In genomic region chr5:121833159-121833558, GRCm38 (mm10) we compare ENCODE assay signal across 9 mouse cellular contexts. TPM values are rescaled to one million over a fixed set of nuclear protein-coding genes. Genes with fewer than 3 reads are reported as not detected.
DNase-seq lines count a peak whose midpoint lies in the region; ATAC-seq and TF ChIP-seq lines count a peak whose summit lies in the region.
"Had no signal": no experiment of that assay in that cellular context is flagged by ENCODE, and none has a peak within 500 bp of the region (broad histone marks: within the 10 kb centered on the region; RNA-seq: fewer than 3 reads in every experiment).

No protein-coding gene starts in this region.

- H3K36me3 ChIP-seq in hindbrain, embryonic 10.5 days, result no peaks in the 10 kb centered on the region
- H3K36me3 ChIP-seq in hindbrain, embryonic 11.5 days (ENCODE audit: control insufficient read depth, insufficient read depth, low read length), result no peaks in the 10 kb centered on the region
- H3K36me3 ChIP-seq in spleen, adult 2 months (ENCODE audit: control insufficient read depth, insufficient read depth, low read length), result peaks cover 12% of the 10 kb centered on the region
- peaks cover 1% of the 10 kb centered on the region; the same call in 1 of the 2 replicates for H3K36me3 ChIP-seq in intestine, embryonic 16.5 days (ENCODE audit: control insufficient read depth, insufficient read depth, low read length)
- no peaks in the 10 kb centered on the region for H3K36me3 ChIP-seq in stomach, embryonic 16.5 days (ENCODE audit: control insufficient read depth, insufficient read depth, low read length)

- DNase-seq in hindbrain, embryonic 10.5 days (ENCODE audit: low spot score), result no peak
- no peak for DNase-seq in hindbrain, embryonic 11.5 days (ENCODE audit: low spot score)
- DNase-seq in spleen, adult 2 months (ENCODE audit: low read depth in 1 of 2, low spot score in 2 of 2), result no peak
- no peak for DNase-seq in spleen, postnatal 10 days (ENCODE audit: low spot score in 2 of 2)
- no peak for DNase-seq in left cerebral cortex, postnatal 36 days (ENCODE audit: low spot score in 2 of 2)
- DNase-seq in ovary, postnatal 10 days (ENCODE audit: low spot score), result no peak

- H3K4me1 ChIP-seq in hindbrain, embryonic 10.5 days (replicated peaks), result peaks cover 74% of the 10 kb centered on the region
- peaks cover 18% of the 10 kb centered on the region for H3K4me1 ChIP-seq in hindbrain, embryonic 11.5 days (replicated peaks; ENCODE audit: control insufficient read depth, insufficient read depth, low read length)
- H3K4me1 ChIP-seq in spleen, adult 2 months (ENCODE audit: control insufficient read depth, insufficient read depth, insufficient read length), result peaks cover 30% of the 10 kb centered on the region; the same call in 1 of the 2 replicates
- peaks cover 56% of the 10 kb centered on the region for H3K4me1 ChIP-seq in intestine, embryonic 16.5 days (ENCODE audit: control insufficient read depth, insufficient read depth, low read length)
- H3K4me1 ChIP-seq in stomach, embryonic 16.5 days (ENCODE audit: control insufficient read depth, insufficient read depth, low read length), result peaks cover 56% of the 10 kb centered on the region

- H3K27me3 ChIP-seq in hindbrain, embryonic 10.5 days (ENCODE audit: insufficient read depth, poor library complexity, severe bottlenecking), result peaks cover 85% of the 10 kb centered on the region
- peaks cover 24% of the 10 kb centered on the region for H3K27me3 ChIP-seq in hindbrain, embryonic 11.5 days (ENCODE audit: control insufficient read depth, insufficient read depth, low read length)
- H3K27me3 ChIP-seq in spleen, adult 2 months (ENCODE audit: control insufficient read depth, insufficient read depth, low read length), result no peaks in the 10 kb centered on the region
- no peaks in the 10 kb centered on the region for H3K27me3 ChIP-seq in intestine, embryonic 16.5 days (replicated peaks; ENCODE audit: control insufficient read depth, insufficient read depth, low read length)
- no peaks in the 10 kb centered on the region for H3K27me3 ChIP-seq in stomach, embryonic 16.5 days (ENCODE audit: control insufficient read depth, insufficient read depth, low read length)

- no peak for TF ChIP-seq POLR2A in spleen, adult 2 months (IDR thresholded peaks at IDR 0.05; ENCODE audit: low read depth, low read length)

- peak overlapping the region; percentile 54; the same call in 1 of the 2 replicates for H3K27ac ChIP-seq in hindbrain, embryonic 10.5 days
- H3K27ac ChIP-seq in hindbrain, embryonic 11.5 days (ENCODE audit: low read depth, low read length), result no peak overlapping the region
- peak overlapping the region; percentile 77 for H3K27ac ChIP-seq in spleen, adult 2 months (ENCODE audit: insufficient read depth, low read length)
- H3K27ac ChIP-seq in intestine, embryonic 16.5 days (ENCODE audit: low read length), result no peak overlapping the region; the same call in 1 of the 2 replicates
- H3K27ac ChIP-seq in stomach, embryonic 16.5 days (ENCODE audit: low read length), result peak overlapping the region; percentile 44; the same call in 1 of the 2 replicates
- H3K27ac ChIP-seq: embryonic facial prominence, embryonic 12.5 days had no signal

- H3K9me3 ChIP-seq in hindbrain, embryonic 10.5 days, result no peaks in the 10 kb centered on the region
- H3K9me3 ChIP-seq in hindbrain, embryonic 11.5 days (ENCODE audit: control insufficient read depth, low read length), result no peaks in the 10 kb centered on the region
- H3K9me3 ChIP-seq in intestine, embryonic 16.5 days (ENCODE audit: control insufficient read depth, low read length), result no peaks in the 10 kb centered on the region
- H3K9me3 ChIP-seq in stomach, embryonic 16.5 days (replicated peaks; ENCODE audit: control insufficient read depth, low read length), result no peaks in the 10 kb centered on the region
- H3K9me3 ChIP-seq: embryonic facial prominence, embryonic 12.5 days had no signal

- no peak overlapping the region for H3K4me2 ChIP-seq in hindbrain, embryonic 11.5 days (replicated peaks; ENCODE audit: low read depth, low read length)
- H3K4me2 ChIP-seq in intestine, embryonic 16.5 days (ENCODE audit: low read depth, low read length), result peak overlapping the region; percentile 22
- H3K4me2 ChIP-seq in stomach, embryonic 16.5 days (ENCODE audit: low read depth, low read length), result peak overlapping the region; percentile 83

- no peak for ATAC-seq in hindbrain, embryonic 11.5 days (ENCODE audit: low FRiP score)
- ATAC-seq in intestine, embryonic 16.5 days, result no peak
- no peak for ATAC-seq in stomach, embryonic 16.5 days (ENCODE audit: insufficient read depth, low FRiP score)

- 97% methylated on average over 2 of the region's 2 CpGs for WGBS in hindbrain, embryonic 10.5 days
- 96% methylated on average over 2 of the region's 2 CpGs for WGBS in hindbrain, embryonic 11.5 days
- WGBS in spleen, adult 2 months, result 17% methylated on average over 2 of the region's 2 CpGs
- 79% methylated on average over 2 of the region's 2 CpGs for WGBS in intestine, embryonic 16.5 days
- WGBS in stomach, embryonic 16.5 days, result 82% methylated on average over 2 of the region's 2 CpGs

- TF ChIP-seq CTCF in spleen, adult 2 months (IDR thresholded peaks at IDR 0.05; ENCODE audit: extremely low read depth, insufficient read depth, insufficient read length, insufficient replicate concordance), result no peak

- H3K4me3 ChIP-seq in hindbrain, embryonic 10.5 days, result peak overlapping the region; percentile 78; the same call in 1 of the 2 replicates
- H3K4me3 ChIP-seq in hindbrain, embryonic 11.5 days (ENCODE audit: low read depth, low read length), result no peak overlapping the region
- H3K4me3 ChIP-seq in spleen, adult 2 months (ENCODE audit: extremely low read depth, insufficient read depth, insufficient read length), result peak overlapping the region; percentile 56; the same call in 1 of the 2 replicates
- H3K4me3 ChIP-seq in intestine, embryonic 16.5 days (ENCODE audit: low read length), result peak overlapping the region; percentile 9; the same call in 1 of the 2 replicates
- H3K4me3 ChIP-seq in stomach, embryonic 16.5 days (replicated peaks; ENCODE audit: low read length), result no peak overlapping the region
- H3K4me3 ChIP-seq: embryonic facial prominence, embryonic 12.5 days had no signal

- intact Hi-C loops in left cerebral cortex, postnatal 36 days (cut with DNase I), result no loop called here

- no peak overlapping the region for H3K9ac ChIP-seq in hindbrain, embryonic 11.5 days (ENCODE audit: low read depth, low read length)
- H3K9ac ChIP-seq in intestine, embryonic 16.5 days (ENCODE audit: low read depth, low read length), result peak overlapping the region; percentile 54; the same call in 1 of the 2 replicates
- H3K9ac ChIP-seq in stomach, embryonic 16.5 days (ENCODE audit: low read length), result peak overlapping the region; percentile 33; the same call in 1 of the 2 replicates
- H3K9ac ChIP-seq: embryonic facial prominence, embryonic 12.5 days had no signal

RNA-seq across cellular contexts. Expression of gene Sh2b3, which starts 4.3 kb away (rescaled TPM):
- polyA plus RNA-seq in hindbrain, embryonic 10.5 days (2016; fragmentation: Nextera tagmentation; extraction: Ambion mirVana), result 9.3 and 11.1 TPM in 2 replicates
- 8.4 and 9.6 TPM in 2 replicates for polyA plus RNA-seq in hindbrain, embryonic 11.5 days (2014; fragmentation: Nextera tagmentation; extraction: Ambion mirVana)
- polyA plus RNA-seq in spleen, adult 2 months (2012; rRNA removed), result 118 and 259 TPM in 2 replicates
- polyA plus RNA-seq in intestine, embryonic 16.5 days (2015; fragmentation: Nextera tagmentation; extraction: Ambion mirVana), result 7.7 and 9.9 TPM in 2 replicates
- polyA plus RNA-seq in stomach, embryonic 16.5 days (2015; fragmentation: Nextera tagmentation; extraction: Ambion mirVana), result 8.3 and 8.8 TPM in 2 replicates
- total RNA-seq in left cerebral cortex, postnatal 36 days (2021), result 10 to 100 TPM; 22.0 to 22.5 TPM

RNA-seq across cellular contexts. Expression of gene Pheta1, which starts 15.6 kb away (rescaled TPM):
- polyA plus RNA-seq in hindbrain, embryonic 10.5 days (2016; fragmentation: Nextera tagmentation; extraction: Ambion mirVana), result 44.8 and 54.5 TPM in 2 replicates
- 27.0 and 29.3 TPM in 2 replicates for polyA plus RNA-seq in hindbrain, embryonic 11.5 days (2014; fragmentation: Nextera tagmentation; extraction: Ambion mirVana)
- polyA plus RNA-seq in spleen, adult 2 months (2012; rRNA removed), result 5.1 and 5.9 TPM in 2 replicates
- 38.1 and 44.6 TPM in 2 replicates for polyA plus RNA-seq in intestine, embryonic 16.5 days (2015; fragmentation: Nextera tagmentation; extraction: Ambion mirVana)
- 16.9 and 17.4 TPM in 2 replicates for polyA plus RNA-seq in stomach, embryonic 16.5 days (2015; fragmentation: Nextera tagmentation; extraction: Ambion mirVana)
- 10 to 100 TPM in 1 of 2 experiments, 1 to 10 TPM in 1; 9.1 to 11.4 TPM for total RNA-seq in left cerebral cortex, postnatal 36 days (2021)

Comparison
In these comparisons a context has a peak if more than half of its experiments do, and no peak if none do; other contexts are left out.
1. H3K27ac ChIP-seq: peak in hindbrain, embryonic 10.5 days (single experiment), spleen, adult 2 months (single experiment) and stomach, embryonic 16.5 days (single experiment); none in hindbrain, embryonic 11.5 days (single experiment) and intestine, embryonic 16.5 days (single experiment).
2. H3K4me3 ChIP-seq: peak in hindbrain, embryonic 10.5 days (single experiment), spleen, adult 2 months (single experiment) and intestine, embryonic 16.5 days (single experiment); none in hindbrain, embryonic 11.5 days (single experiment) and stomach, embryonic 16.5 days (single experiment).